Mouse (Mus musculus) embryonic facial prominence, embryonic 14.5 days (tissue): ENCODE results near the gene Izumo2. TPM values are rescaled to one million over a fixed set of nuclear protein-coding genes. Genes with fewer than 3 reads are reported as not detected.
A peak's percentile ranks its signal among the peaks of the same experiment; 100 is the strongest.

Experiments used
- ATAC-seq: fragments of 200-750 bp; cut with Nextera tagmentation; 2 replicates; pipeline ENCODE4 v1.8.0; 2017; ENCODE audit warnings: low read depth, moderate number of reproducible peaks, moderate TSS enrichment
- DNase-seq: peaks from one replicate; pipeline ENCODE4 v3.0.0-alpha.2; 2015; ENCODE audit warnings: low spot score
- H3K27ac ChIP-seq: fragments of 300-500 bp; sonication (generic); replicated peaks from 2 replicates; pipeline ENCODE4 v1.5.1; 2014; ENCODE audit warnings: low read depth, mild to moderate bottlenecking, low read length, moderate library complexity
- H3K27me3 ChIP-seq: fragments of 300-500 bp; sonication (generic); replicated peaks from 2 replicates; pipeline ENCODE4 v1.6.1; 2014; ENCODE audit warnings: low read length; ENCODE audit not compliant: control insufficient read depth, insufficient read depth
- H3K36me3 ChIP-seq: fragments of 300-500 bp; sonication (generic); 2 replicates; pipeline ENCODE4 v1.6.1; 2014; ENCODE audit warnings: low read length, mixed read lengths; ENCODE audit not compliant: control insufficient read depth, insufficient read depth
- H3K4me1 ChIP-seq: fragments of 300-500 bp; sonication (generic); 2 replicates; pipeline ENCODE4 v1.6.1; 2014; ENCODE audit warnings: antibody characterized with exemption, low read length; ENCODE audit not compliant: control insufficient read depth, insufficient read depth
- H3K4me2 ChIP-seq: fragments of 300-500 bp; sonication (generic); 2 replicates; pipeline ENCODE4 v1.6.1; 2014; ENCODE audit warnings: low read depth, mild to moderate bottlenecking, low read length, moderate library complexity, mixed read lengths
- H3K4me3 ChIP-seq: fragments of 300-500 bp; sonication (generic); 2 replicates; pipeline ENCODE4 v1.5.1; 2014; ENCODE audit warnings: low read depth, mild to moderate bottlenecking, low read length
- H3K9ac ChIP-seq: fragments of 300-500 bp; sonication (generic); 2 replicates; pipeline ENCODE4 v1.6.1; 2014; ENCODE audit warnings: low read depth, mild to moderate bottlenecking, low read length, moderate library complexity, mixed read lengths
- H3K9me3 ChIP-seq: fragments of 300-500 bp; sonication (generic); 2 replicates; pipeline ENCODE4 v1.6.1; 2016; ENCODE audit warnings: low read length; ENCODE audit not compliant: control insufficient read depth
- WGBS: fragments of 180-500 bp; shearing (Covaris S2); extraction: QIAGEN DNeasy Blood & Tissue Kit; methylation state at CpG from one replicate; pipeline ENCODE4 v1.1.7; 2014; 5-methylcytosine and 5-hydroxymethylcytosine counted together
- polyA plus RNA-seq: library from polyadenylated mRNA; unstranded; fragments of >200 nt; fragmentation: Nextera tagmentation; extraction: Ambion mirVana; gene quantifications from 2 replicates; pipeline ENCODE4 v1.2.1, GENCODE M21; 2014

The Izumo2 gene
- polyA plus RNA-seq, result not detected in 2 replicates

GRCm38 (mm10) chr7:44708574-44708973 lies at the start of gene Izumo2:
Gene Izumo2, plus strand, starts transcription at chr7:44708742.
- ATAC-seq (no peak), DNase-seq (no peak)
- 70% methylated on average over 14 of the region's 14 CpGs for WGBS
- Histone ChIP-seq H3K4me3 (no peak within 1 kb of the TSS), H3K27me3 (no peaks in the 10 kb centered on the region), H3K27ac (no peak within 1 kb of the TSS), H3K4me1 (no peaks in the 10 kb centered on the region), H3K9me3 (0 out of 2 replicates have a peak, but pooled peaks cover 5% of the 10 kb centered on the region), H3K36me3 (no peaks in the 10 kb centered on the region), H3K4me2 (no peak within 1 kb of the TSS), H3K9ac (no peak within 1 kb of the TSS)

GRCm38 (mm10) chr7:44661219-44661618 lies 47.3 kb upstream of the Izumo2 start:
- H3K4me3 ChIP-seq, result no peak overlapping the region
- H3K9me3 ChIP-seq, result no peaks in the 10 kb centered on the region
- DNase-seq, result no peak
- no peak overlapping the region for H3K27ac ChIP-seq
- no peaks in the 10 kb centered on the region for H3K36me3 ChIP-seq
- 76% methylated on average over 5 of the region's 5 CpGs for WGBS
- H3K27me3 ChIP-seq, result no peaks in the 10 kb centered on the region
- no peaks in the 10 kb centered on the region for H3K4me1 ChIP-seq
- no peak overlapping the region for H3K9ac ChIP-seq
- no peak overlapping the region for H3K4me2 ChIP-seq
- ATAC-seq, result no peak

- H3K4me2 ChIP-seq, result no peak overlapping the region
- no peaks in the 10 kb centered on the region for H3K9me3 ChIP-seq
- H3K27me3 ChIP-seq, result no peaks in the 10 kb centered on the region
- ATAC-seq (peak; percentile 91), DNase-seq (peak; percentile 82)
- H3K9ac ChIP-seq, result no peak overlapping the region
- H3K27ac ChIP-seq, result peak overlapping the region; percentile 83
- no peaks in the 10 kb centered on the region for H3K4me1 ChIP-seq
- WGBS, result 8% methylated on average over 8 of the region's 8 CpGs
- H3K4me3 ChIP-seq, result no peak overlapping the region
- no peaks in the 10 kb centered on the region for H3K36me3 ChIP-seq
These were observed 46.4 kb upstream of the Izumo2 start for GRCm38 (mm10) chr7:44662168-44662567.

- Histone ChIP-seq H3K27ac (peak overlapping the region; percentile 83), H3K4me2 (no peak overlapping the region), H3K4me1 (no peaks in the 10 kb centered on the region), H3K4me3 (no peak overlapping the region), H3K27me3 (no peaks in the 10 kb centered on the region), H3K9me3 (no peaks in the 10 kb centered on the region), H3K9ac (no peak overlapping the region), H3K36me3 (no peaks in the 10 kb centered on the region)
- peak; percentile 66 for DNase-seq
- WGBS, result 0% methylated on average over 2 of the region's 3 CpGs
- peak; percentile 85 for ATAC-seq
These were observed 46.0 kb upstream of the Izumo2 start for GRCm38 (mm10) chr7:44662569-44662968.

GRCm38 (mm10) chr7:44663546-44663945 lies 45.0 kb upstream of the Izumo2 start:
- WGBS, result 69% methylated on average over 5 of the region's 5 CpGs
- Histone ChIP-seq H3K9me3 (no peaks in the 10 kb centered on the region), H3K4me2 (no peak overlapping the region), H3K4me3 (no peak overlapping the region), H3K36me3 (no peaks in the 10 kb centered on the region), H3K9ac (no peak overlapping the region), H3K27me3 (no peaks in the 10 kb centered on the region), H3K4me1 (no peaks in the 10 kb centered on the region), H3K27ac (peak overlapping the region; percentile 83)
- ATAC-seq (no peak), DNase-seq (no peak)

DNA sequence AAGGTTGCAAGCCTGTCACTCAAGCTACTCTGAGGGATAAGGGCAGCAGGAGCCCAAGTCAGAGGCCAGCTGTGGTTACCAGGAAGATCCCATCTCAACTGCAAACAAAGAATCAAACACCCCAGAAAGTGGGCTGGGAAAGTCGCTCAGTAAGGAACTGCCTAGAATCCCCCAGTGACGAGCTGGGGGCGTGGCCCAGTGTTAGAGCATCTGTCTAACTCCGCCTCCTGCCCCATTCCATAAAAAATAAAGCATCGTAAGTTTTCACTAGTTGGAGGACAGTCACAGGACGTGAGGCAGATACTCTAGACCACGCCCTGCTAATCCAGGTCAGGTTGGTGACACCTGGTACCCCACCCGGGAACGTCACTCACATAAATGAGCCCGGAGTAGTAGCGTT lies 43.8 kb upstream of the Izumo2 start:
- Histone ChIP-seq H3K4me3 (no peak overlapping the region), H3K36me3 (no peaks in the 10 kb centered on the region), H3K27ac (no peak overlapping the region), H3K9me3 (no peaks in the 10 kb centered on the region), H3K9ac (no peak overlapping the region), H3K4me1 (no peaks in the 10 kb centered on the region), H3K27me3 (peaks cover 4% of the 10 kb centered on the region; the same call in 1 of the 2 replicates), H3K4me2 (no peak overlapping the region)
- ATAC-seq (no peak), DNase-seq (no peak)
- WGBS, result 35% methylated on average over 11 of the region's 11 CpGs

DNA sequence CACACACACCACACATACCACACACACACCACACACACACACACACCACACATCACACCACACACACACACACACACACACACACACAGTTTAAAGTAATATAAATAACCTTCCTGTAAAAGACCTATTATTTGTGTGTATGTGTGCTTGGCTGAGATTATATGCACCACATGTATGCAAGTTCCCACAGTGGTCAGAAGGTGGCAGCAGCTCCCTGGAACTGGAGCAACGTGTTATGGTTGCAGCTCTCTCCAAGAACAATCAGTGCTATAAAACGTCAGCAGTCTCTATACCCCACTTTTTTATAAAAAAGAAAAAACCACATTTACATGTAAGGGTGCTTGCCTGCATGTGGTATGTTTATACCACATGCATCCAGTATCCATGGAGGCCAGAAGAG lies 42.1 kb upstream of the Izumo2 start:
- Histone ChIP-seq H3K4me2 (no peak overlapping the region), H3K9me3 (no peaks in the 10 kb centered on the region), H3K27me3 (peaks cover 18% of the 10 kb centered on the region), H3K4me1 (peaks cover 11% of the 10 kb centered on the region; the same call in 1 of the 2 replicates), H3K36me3 (no peaks in the 10 kb centered on the region), H3K4me3 (no peak overlapping the region), H3K27ac (no peak overlapping the region), H3K9ac (no peak overlapping the region)
- DNase-seq (no peak), ATAC-seq (no peak)
- 75% methylated on average over 2 of the region's 2 CpGs for WGBS

- no peak overlapping the region for H3K4me2 ChIP-seq
- peaks cover 22% of the 10 kb centered on the region for H3K27me3 ChIP-seq
- no peak overlapping the region for H3K9ac ChIP-seq
- H3K4me3 ChIP-seq, result 0 out of 2 replicates have a peak overlapping the region, but pooled peaks have one; percentile 1
- H3K9me3 ChIP-seq, result no peaks in the 10 kb centered on the region
- peaks cover 11% of the 10 kb centered on the region; the same call in 1 of the 2 replicates for H3K4me1 ChIP-seq
- H3K36me3 ChIP-seq, result no peaks in the 10 kb centered on the region
- WGBS, result 65% methylated on average over 13 of the region's 13 CpGs
- DNase-seq, result peak; percentile 54
- ATAC-seq, result peak; percentile 60
- H3K27ac ChIP-seq, result 0 out of 2 replicates have a peak overlapping the region, but pooled peaks have one; percentile 3
These were observed 40.4 kb upstream of the Izumo2 start for GRCm38 (mm10) chr7:44667996-44668738.
